9 mouse cellular contexts compared by ENCODE assay signal in the genomic region with DNA sequence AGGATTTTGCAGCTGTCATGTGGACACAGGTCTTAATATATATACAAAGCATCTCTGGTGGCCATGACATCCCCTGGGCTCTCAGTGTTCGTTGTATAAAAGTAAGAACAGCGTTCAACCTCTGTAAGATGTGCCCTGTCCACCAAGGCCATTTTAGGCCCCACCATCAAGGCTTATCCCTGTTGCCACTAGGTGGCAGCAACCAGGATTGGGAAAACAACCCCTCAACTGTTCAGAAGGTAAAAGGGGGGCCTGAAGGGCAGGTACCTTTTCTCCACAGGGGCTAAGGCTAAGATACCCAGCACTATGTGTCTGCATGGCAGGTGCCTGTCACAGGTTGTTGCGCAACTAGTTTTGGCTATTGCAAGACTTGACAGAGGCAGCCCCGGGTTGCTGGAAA.
DNase-seq lines count a peak whose midpoint lies in the region; ATAC-seq and TF ChIP-seq lines count a peak whose summit lies in the region.
"Had no signal": no experiment of that assay in that cellular context is flagged by ENCODE, and none has a peak within 500 bp of the region (broad histone marks: within the 10 kb centered on the region; RNA-seq: fewer than 3 reads in every experiment).

No protein-coding gene starts in this region.

- 0 out of 2 replicates have a peak, but pooled peaks cover 3% of the 10 kb centered on the region for H3K9me3 ChIP-seq in hindbrain, embryonic 10.5 days
- H3K9me3 ChIP-seq in hindbrain, embryonic 12.5 days (replicated peaks): no peaks in the 10 kb centered on the region
- no peaks in the 10 kb centered on the region for H3K9me3 ChIP-seq in lung, embryonic 14.5 days (ENCODE audit: low read depth, low read length)
- H3K9me3 ChIP-seq in neural tube, embryonic 15.5 days (replicated peaks): no peaks in the 10 kb centered on the region
- H3K9me3 ChIP-seq: neural tube, embryonic 13.5 days had no signal

- no peak for ATAC-seq in hindbrain, embryonic 12.5 days (ENCODE audit: low FRiP score)
- ATAC-seq in lung, embryonic 14.5 days (ENCODE audit: insufficient read depth): no peak
- no peak for ATAC-seq in monocyte, adult 5-6 weeks (replicated peaks; ENCODE audit: insufficient number of reproducible peaks, low FRiP score, low TSS enrichment, poor library complexity, severe bottlenecking)
- no peak for ATAC-seq in neural tube, embryonic 15.5 days (ENCODE audit: low FRiP score)

- DNase-seq in hindbrain, embryonic 10.5 days (ENCODE audit: low spot score): peak; percentile 21
- peak; percentile 18 for DNase-seq in urinary bladder, postnatal 25 days (ENCODE audit: low spot score)
- no peak for DNase-seq in urinary bladder, postnatal 10 days (ENCODE audit: low spot score)
- peak; percentile 24 to 47 for DNase-seq in cerebellum, postnatal 25 days
- peak; percentile 53 for DNase-seq in lung, embryonic 14.5 days

- 88% methylated on average over 4 of the region's 4 CpGs for WGBS in hindbrain, embryonic 10.5 days
- WGBS in hindbrain, embryonic 12.5 days: 81% methylated on average over 4 of the region's 4 CpGs
- WGBS in lung, embryonic 14.5 days: 83% methylated on average over 4 of the region's 4 CpGs
- 88% methylated on average over 4 of the region's 4 CpGs for WGBS in neural tube, embryonic 15.5 days

- TF ChIP-seq CTCF in lung, embryonic 14.5 days (IDR thresholded peaks at IDR 0.05; ENCODE audit: low read depth): peak; percentile 67

- no peaks in the 10 kb centered on the region for H3K36me3 ChIP-seq in hindbrain, embryonic 10.5 days
- H3K36me3 ChIP-seq in hindbrain, embryonic 12.5 days: no peaks in the 10 kb centered on the region
- H3K36me3 ChIP-seq in lung, embryonic 14.5 days (ENCODE audit: insufficient read depth): no peaks in the 10 kb centered on the region
- H3K36me3 ChIP-seq in neural tube, embryonic 15.5 days: no peaks in the 10 kb centered on the region
- H3K36me3 ChIP-seq: neural tube, embryonic 13.5 days had no signal

- no peak overlapping the region for H3K27ac ChIP-seq in hindbrain, embryonic 10.5 days
- no peak overlapping the region for H3K27ac ChIP-seq in hindbrain, embryonic 12.5 days
- no peak overlapping the region for H3K27ac ChIP-seq in lung, embryonic 14.5 days (ENCODE audit: low read depth)
- no peak overlapping the region for H3K27ac ChIP-seq in neural tube, embryonic 15.5 days (replicated peaks)
- H3K27ac ChIP-seq: neural tube, embryonic 13.5 days had no signal

- H3K4me3 ChIP-seq in hindbrain, embryonic 10.5 days: no peak overlapping the region
- H3K4me3 ChIP-seq in hindbrain, embryonic 12.5 days: no peak overlapping the region
- H3K4me3 ChIP-seq in lung, embryonic 14.5 days (ENCODE audit: low read depth, low read length): no peak overlapping the region
- no peak overlapping the region for H3K4me3 ChIP-seq in neural tube, embryonic 15.5 days (replicated peaks)
- H3K4me3 ChIP-seq: neural tube, embryonic 13.5 days had no signal

- H3K27me3 ChIP-seq in hindbrain, embryonic 10.5 days (ENCODE audit: insufficient read depth, poor library complexity, severe bottlenecking): no peaks in the 10 kb centered on the region
- no peaks in the 10 kb centered on the region; the same call in 1 of the 2 replicates for H3K27me3 ChIP-seq in hindbrain, embryonic 12.5 days
- no peaks in the 10 kb centered on the region for H3K27me3 ChIP-seq in lung, embryonic 14.5 days (ENCODE audit: insufficient read depth, low read length)
- 0 out of 2 replicates have a peak, but pooled peaks cover 5% of the 10 kb centered on the region for H3K27me3 ChIP-seq in neural tube, embryonic 15.5 days (replicated peaks)

- H3K9ac ChIP-seq in hindbrain, embryonic 12.5 days: no peak overlapping the region
- no peak overlapping the region for H3K9ac ChIP-seq in lung, embryonic 14.5 days
- H3K9ac ChIP-seq in neural tube, embryonic 15.5 days (replicated peaks): no peak overlapping the region
- H3K9ac ChIP-seq: neural tube, embryonic 13.5 days had no signal

- H3K4me2 ChIP-seq in hindbrain, embryonic 12.5 days (replicated peaks): no peak overlapping the region
- H3K4me2 ChIP-seq in lung, embryonic 14.5 days: no peak overlapping the region
- H3K4me2 ChIP-seq in neural tube, embryonic 15.5 days: no peak overlapping the region
- H3K4me2 ChIP-seq: neural tube, embryonic 13.5 days had no signal

- H3K4me1 ChIP-seq in hindbrain, embryonic 10.5 days (replicated peaks): 0 out of 2 replicates have a peak, but pooled peaks cover 3% of the 10 kb centered on the region
- no peaks in the 10 kb centered on the region for H3K4me1 ChIP-seq in hindbrain, embryonic 12.5 days
- H3K4me1 ChIP-seq in lung, embryonic 14.5 days (ENCODE audit: insufficient read depth): peaks cover 6% of the 10 kb centered on the region; the same call in 1 of the 2 replicates
- H3K4me1 ChIP-seq in neural tube, embryonic 15.5 days: no peaks in the 10 kb centered on the region
- H3K4me1 ChIP-seq: neural tube, embryonic 13.5 days had no signal
